9 mouse cellular contexts compared by ENCODE assay signal in genomic region chr13:63951922-63952734, GRCm38 (mm10).
DNase-seq lines count a peak whose midpoint lies in the region; ATAC-seq lines count a peak whose summit lies in the region.
"Had no signal": no experiment of that assay in that cellular context is flagged by ENCODE, and none has a peak within 500 bp of the region (broad histone marks: within the 10 kb centered on the region; RNA-seq: fewer than 3 reads in every experiment).

No protein-coding gene starts in this region.

- no peaks in the 10 kb centered on the region for H3K36me3 ChIP-seq in limb, embryonic 12.5 days
- H3K36me3 ChIP-seq in forebrain, embryonic 12.5 days (replicated peaks): no peaks in the 10 kb centered on the region

- peak overlapping the region; percentile 62 for H3K27ac ChIP-seq in limb, embryonic 12.5 days
- H3K27ac ChIP-seq in forebrain, embryonic 12.5 days: no peak overlapping the region

- H3K9ac ChIP-seq in limb, embryonic 12.5 days (replicated peaks): no peak overlapping the region
- no peak overlapping the region for H3K9ac ChIP-seq in forebrain, embryonic 12.5 days

- H3K9me3 ChIP-seq in limb, embryonic 12.5 days: no peaks in the 10 kb centered on the region
- no peaks in the 10 kb centered on the region for H3K9me3 ChIP-seq in forebrain, embryonic 12.5 days

- peak overlapping the region; percentile 13 for H3K4me2 ChIP-seq in limb, embryonic 12.5 days
- H3K4me2 ChIP-seq in forebrain, embryonic 12.5 days: no peak overlapping the region

- peaks cover 26% of the 10 kb centered on the region for H3K27me3 ChIP-seq in limb, embryonic 12.5 days
- peaks cover 25% of the 10 kb centered on the region for H3K27me3 ChIP-seq in forebrain, embryonic 12.5 days

- peaks cover 28% of the 10 kb centered on the region for H3K4me1 ChIP-seq in limb, embryonic 12.5 days (replicated peaks)
- H3K4me1 ChIP-seq in forebrain, embryonic 12.5 days: 0 out of 2 replicates have a peak, but pooled peaks cover 4% of the 10 kb centered on the region

- no peak overlapping the region for H3K4me3 ChIP-seq in limb, embryonic 12.5 days (replicated peaks)
- no peak overlapping the region for H3K4me3 ChIP-seq in forebrain, embryonic 12.5 days (replicated peaks)
- H3K4me3 ChIP-seq: erythroblast, embryonic 14.5 days had no signal

- WGBS in limb, embryonic 12.5 days: 6% methylated on average over 9 of the region's 9 CpGs
- 71% methylated on average over 9 of the region's 9 CpGs for WGBS in forebrain, embryonic 12.5 days

- 0 out of 2 replicates have a peak, but pooled peaks have one; percentile 35 for ATAC-seq in limb, embryonic 12.5 days (ENCODE audit: insufficient number of reproducible peaks, insufficient read depth, low FRiP score, low TSS enrichment, low read depth)
- no peak for ATAC-seq in forebrain, embryonic 12.5 days (ENCODE audit: low FRiP score)

- peak; percentile 12 to 15 for DNase-seq in cerebellum, postnatal 14 days
- no peak for DNase-seq in cerebellum, adult 11 months
- peak; percentile 13 to 42 for DNase-seq in adrenal gland, postnatal 36 days
- peak; percentile 86 for DNase-seq in hindlimb bud, embryonic 11.5 days (ENCODE audit: extremely low spot score, low read depth, low spot score)
- DNase-seq in spleen, postnatal 10 days (ENCODE audit: low spot score in 2 of 2): no peak
- no peak for DNase-seq in urinary bladder, postnatal 25 days (ENCODE audit: low spot score)

Comparison
In these comparisons a context has a peak if more than half of its experiments do, and no peak if none do; other contexts are left out.
1. DNase-seq: peak in cerebellum, postnatal 14 days (2 of 2), adrenal gland, postnatal 36 days (2 of 2) and hindlimb bud, embryonic 11.5 days (single experiment); none in cerebellum, adult 11 months (single experiment), spleen, postnatal 10 days (0 of 2) and urinary bladder, postnatal 25 days (single experiment).